Mouse (Mus musculus) midbrain, embryonic 16.5 days (tissue): ENCODE results near the gene Triobp. TPM values are rescaled to one million over a fixed set of nuclear protein-coding genes. Genes with fewer than 3 reads are reported as not detected.

Source experiments
- ATAC-seq: fragments of 200-750 bp; cut with Nextera tagmentation; 2 replicates; pipeline ENCODE4 v1.8.0; 2017; ENCODE audit warnings: moderate TSS enrichment
- H3K27ac ChIP-seq: fragments of 300-500 bp; sonication (generic); 2 replicates; pipeline ENCODE4 v1.5.1; 2014; ENCODE audit warnings: mild to moderate bottlenecking, low read length, mixed read lengths
- H3K27me3 ChIP-seq: fragments of 300-500 bp; sonication (generic); 2 replicates; pipeline ENCODE4 v1.6.1; 2014; ENCODE audit warnings: low read depth, low read length, mixed read lengths; ENCODE audit not compliant: control insufficient read depth, insufficient read depth
- H3K36me3 ChIP-seq: fragments of 300-500 bp; sonication (generic); 2 replicates; pipeline ENCODE4 v1.6.1; 2014; ENCODE audit warnings: mild to moderate bottlenecking, low read length, moderate library complexity, mixed read lengths; ENCODE audit not compliant: control insufficient read depth, insufficient read depth
- H3K4me1 ChIP-seq: fragments of 300-500 bp; sonication (generic); 2 replicates; pipeline ENCODE4 v1.6.1; 2014; ENCODE audit warnings: mild to moderate bottlenecking, low read length, mixed read lengths; ENCODE audit not compliant: control insufficient read depth, insufficient read depth
- H3K4me2 ChIP-seq: fragments of 300-500 bp; sonication (generic); 2 replicates; pipeline ENCODE4 v1.6.1; 2014; ENCODE audit warnings: mild to moderate bottlenecking, low read length, mixed read lengths
- H3K4me3 ChIP-seq: fragments of 300-500 bp; sonication (generic); 2 replicates; pipeline ENCODE4 v1.5.1; 2014; ENCODE audit warnings: low read depth, mild to moderate bottlenecking, low read length, moderate library complexity, mixed read lengths
- H3K9ac ChIP-seq: fragments of 300-500 bp; sonication (generic); 2 replicates; pipeline ENCODE4 v1.6.1; 2014; ENCODE audit warnings: low read depth, low read length, mixed read lengths
- H3K9me3 ChIP-seq: fragments of 300-500 bp; sonication (generic); replicated peaks from 2 replicates; pipeline ENCODE4 v1.6.1; 2014; ENCODE audit warnings: mild to moderate bottlenecking, low read length, mixed read lengths; ENCODE audit not compliant: control insufficient read depth, poor library complexity, severe bottlenecking
- WGBS: fragments of 180-500 bp; shearing (Covaris S2); extraction: QIAGEN DNeasy Blood & Tissue Kit; methylation state at CpG from one replicate; pipeline ENCODE4 v1.1.7; 2014; 5-methylcytosine and 5-hydroxymethylcytosine counted together
- polyA plus RNA-seq: library from polyadenylated mRNA; unstranded; fragments of >200 nt; fragmentation: Nextera tagmentation; extraction: Ambion mirVana; gene quantifications from 2 replicates; pipeline ENCODE4 v1.2.1, GENCODE M21; 2015

Triobp gene
- polyA plus RNA-seq, 1 experiment from 2014 or later = 40.9 TPM

GRCm38 (mm10) chr15:79025687-79026308, 78.3 kb downstream of the Triobp start:
- no peaks in the 10 kb centered on the region for H3K9me3 ChIP-seq
- no peak overlapping the region for H3K4me3 ChIP-seq
- H3K4me1 ChIP-seq = peaks cover 28% of the 10 kb centered on the region
- H3K9ac ChIP-seq = peak overlapping the region; percentile 32
- H3K27ac ChIP-seq = no peak overlapping the region
- no peaks in the 10 kb centered on the region for H3K36me3 ChIP-seq
- 13% methylated on average over 15 of the region's 18 CpGs for WGBS
- H3K4me2 ChIP-seq = peak overlapping the region; percentile 38
- H3K27me3 ChIP-seq = no peaks in the 10 kb centered on the region
- no peak for ATAC-seq

- 45% methylated on average over 14 of the region's 14 CpGs for WGBS
- Histone ChIP-seq H3K4me1 (peaks cover 35% of the 10 kb centered on the region), H3K4me2 (peak overlapping the region; percentile 99), H3K4me3 (no peak overlapping the region), H3K27ac (no peak overlapping the region), H3K9ac (peak overlapping the region; percentile 97; the same call in 1 of the 2 replicates), H3K36me3 (no peaks in the 10 kb centered on the region), H3K27me3 (no peaks in the 10 kb centered on the region), H3K9me3 (no peaks in the 10 kb centered on the region)
- ATAC-seq = no peak
Measured at GRCm38 (mm10) chr15:79026511-79027290, 79.2 kb downstream of the Triobp start.

DNA sequence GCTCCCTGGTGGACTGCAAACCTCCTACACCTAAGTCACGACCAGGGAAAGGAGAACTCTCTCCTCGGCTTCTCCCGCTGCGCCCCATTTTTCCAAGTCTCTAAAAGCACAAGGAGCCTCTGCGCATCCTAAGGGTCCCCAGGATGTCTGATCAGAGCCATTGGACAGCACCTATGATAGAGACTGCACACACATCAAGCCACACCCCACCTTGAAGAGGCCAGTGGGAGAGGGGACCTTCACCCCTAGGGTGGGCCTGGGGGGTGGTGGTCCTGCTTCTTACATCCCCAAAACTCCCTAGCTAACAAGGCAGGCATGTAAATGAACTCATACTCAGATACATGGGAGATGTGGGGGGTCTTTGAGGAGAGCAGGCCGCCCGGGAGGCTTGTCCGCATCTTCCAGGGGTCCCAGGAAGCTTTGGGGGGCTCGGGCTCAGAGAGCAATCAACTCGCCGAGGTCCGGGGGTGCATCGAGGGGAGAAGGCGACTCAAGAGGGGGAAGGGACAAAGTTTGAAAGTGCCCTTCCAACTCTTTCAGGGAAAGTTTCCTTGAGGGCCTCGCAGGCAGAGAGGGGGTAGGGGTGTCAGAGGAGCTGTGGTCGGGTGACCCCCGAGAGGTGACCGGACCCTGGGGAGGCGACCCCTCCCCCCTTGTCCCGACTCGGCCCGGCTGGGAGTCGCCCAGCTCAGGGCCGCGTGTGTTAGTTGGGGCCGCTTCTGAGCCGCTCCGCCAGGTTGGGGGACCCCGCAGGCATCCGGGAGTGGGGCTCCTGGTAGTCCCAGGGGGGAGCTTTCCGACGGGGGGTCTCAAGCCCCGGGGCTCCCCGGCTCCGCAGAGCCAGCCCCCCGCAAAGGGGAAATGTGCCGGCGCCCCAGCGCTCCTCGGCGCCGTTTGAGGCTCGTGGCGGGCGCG, 80.0 kb downstream of the Triobp start:
- no peaks in the 10 kb centered on the region for H3K27me3 ChIP-seq
- H3K4me1 ChIP-seq = peaks cover 38% of the 10 kb centered on the region
- ATAC-seq = 0 out of 2 replicates have a peak, but pooled peaks have one; percentile 22
- peak overlapping the region; percentile 99 for H3K4me2 ChIP-seq
- 10% methylated on average over 25 of the region's 46 CpGs for WGBS
- peak overlapping the region; percentile 71 for H3K4me3 ChIP-seq
- H3K36me3 ChIP-seq = no peaks in the 10 kb centered on the region
- no peaks in the 10 kb centered on the region for H3K9me3 ChIP-seq
- peak overlapping the region; percentile 97 for H3K9ac ChIP-seq
- peak overlapping the region; percentile 93 for H3K27ac ChIP-seq

DNA sequence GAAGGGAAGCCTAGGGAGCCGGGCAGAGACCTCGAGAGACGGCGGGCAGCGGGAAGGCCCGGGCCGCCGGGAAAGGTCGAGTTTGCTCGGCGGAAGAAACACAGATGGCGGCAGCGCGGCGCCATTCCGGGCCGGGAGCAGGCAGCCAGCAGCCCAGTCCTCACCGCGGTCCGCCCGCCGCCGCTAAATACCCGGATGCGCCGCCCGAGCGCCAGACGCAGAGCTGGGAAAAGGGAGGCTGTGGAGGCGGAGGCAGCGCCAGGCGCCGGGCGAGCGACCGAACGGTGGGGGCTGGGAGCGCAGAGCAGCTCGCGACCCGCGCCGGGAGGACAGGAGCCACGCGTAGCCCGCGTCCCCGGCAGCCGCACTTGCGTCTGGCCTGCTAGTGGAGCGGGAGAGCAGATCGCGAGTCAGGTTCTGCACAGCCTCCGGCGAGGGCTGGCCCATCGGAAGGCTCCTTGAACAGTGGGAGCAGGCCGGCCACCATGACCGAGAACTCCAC, 80.8 kb downstream of the Triobp start, which contains the start of gene H1f0:
H1f0 (plus strand) TSS at position 214 of the 502 bp plus-strand sequence.
- under 1% methylated on average over 46 of the region's 58 CpGs for WGBS
- Histone ChIP-seq H3K27me3 (no peaks in the 10 kb centered on the region), H3K4me3 (peak within 1 kb of the TSS; percentile 71), H3K9me3 (no peaks in the 10 kb centered on the region), H3K9ac (peak within 1 kb of the TSS; percentile 97), H3K4me2 (peak within 1 kb of the TSS; percentile 99), H3K27ac (peak within 1 kb of the TSS; percentile 93), H3K4me1 (peaks cover 38% of the 10 kb centered on the region), H3K36me3 (no peaks in the 10 kb centered on the region)
- peak; percentile 87 for ATAC-seq

DNA sequence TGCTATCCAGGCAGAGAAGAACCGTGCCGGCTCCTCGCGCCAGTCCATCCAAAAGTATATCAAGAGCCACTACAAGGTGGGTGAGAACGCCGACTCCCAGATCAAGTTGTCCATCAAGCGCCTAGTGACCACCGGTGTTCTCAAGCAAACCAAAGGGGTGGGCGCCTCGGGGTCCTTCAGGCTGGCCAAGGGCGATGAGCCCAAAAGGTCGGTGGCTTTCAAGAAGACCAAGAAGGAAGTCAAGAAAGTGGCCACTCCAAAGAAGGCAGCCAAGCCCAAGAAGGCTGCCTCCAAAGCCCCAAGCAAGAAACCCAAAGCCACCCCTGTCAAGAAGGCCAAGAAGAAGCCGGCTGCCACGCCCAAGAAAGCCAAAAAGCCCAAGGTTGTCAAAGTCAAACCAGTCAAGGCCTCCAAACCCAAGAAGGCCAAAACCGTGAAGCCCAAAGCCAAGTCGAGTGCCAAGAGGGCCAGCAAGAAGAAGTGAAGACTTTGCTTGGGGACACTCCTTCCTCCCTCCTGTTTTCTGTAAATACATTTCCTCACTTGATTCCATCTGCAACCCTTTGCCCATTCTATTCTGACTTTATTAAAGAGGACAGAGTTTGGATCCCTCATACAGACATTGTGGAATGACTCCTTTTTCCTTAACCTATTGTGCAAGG, 81.4 kb downstream of the Triobp start:
- peak overlapping the region; percentile 71 for H3K4me3 ChIP-seq
- H3K27ac ChIP-seq = peak overlapping the region; percentile 93
- no peaks in the 10 kb centered on the region for H3K36me3 ChIP-seq
- H3K9me3 ChIP-seq = no peaks in the 10 kb centered on the region
- no peaks in the 10 kb centered on the region for H3K27me3 ChIP-seq
- peak overlapping the region; percentile 97 for H3K9ac ChIP-seq
- no peak for ATAC-seq
- 26% methylated on average over 16 of the region's 16 CpGs for WGBS
- peak overlapping the region; percentile 99 for H3K4me2 ChIP-seq
- H3K4me1 ChIP-seq = peaks cover 38% of the 10 kb centered on the region

DNA sequence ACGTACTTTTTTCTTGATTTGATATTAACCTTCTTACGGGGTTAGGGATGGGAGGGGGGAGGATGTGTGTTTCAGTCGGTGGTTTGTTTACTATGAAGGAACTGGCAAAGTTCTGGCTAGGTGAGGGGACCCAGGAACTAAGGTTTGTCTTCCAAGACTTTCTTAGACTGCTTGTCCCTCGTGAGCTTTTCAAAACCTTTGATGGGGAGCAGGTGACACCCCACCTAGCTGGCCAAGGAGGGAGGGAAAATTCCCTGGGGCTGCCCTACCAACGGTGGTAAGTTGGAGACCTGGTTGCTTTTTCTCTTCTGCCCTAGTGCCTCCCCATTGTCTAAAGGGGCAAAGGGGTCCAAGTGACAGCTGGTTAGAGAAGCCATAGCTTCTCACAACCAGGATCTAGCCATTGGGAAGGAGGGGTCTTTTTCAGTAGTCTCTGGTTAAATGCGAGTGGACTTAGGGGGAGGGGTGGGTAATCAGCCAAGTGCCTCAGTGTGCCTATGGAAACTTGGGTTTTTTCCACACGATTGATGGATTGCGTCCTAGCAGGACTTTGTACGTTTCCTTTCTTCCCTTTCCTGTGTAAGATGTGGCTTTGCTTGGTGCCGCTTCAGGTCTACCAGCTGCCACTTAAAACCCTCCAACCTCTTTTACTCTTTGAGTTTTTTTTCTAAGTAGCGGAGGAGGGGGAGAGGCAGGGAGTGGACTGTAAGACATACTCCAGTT, 82.2 kb downstream of the Triobp start:
- Histone ChIP-seq H3K36me3 (no peaks in the 10 kb centered on the region), H3K4me1 (peaks cover 38% of the 10 kb centered on the region), H3K27me3 (no peaks in the 10 kb centered on the region), H3K9ac (peak overlapping the region; percentile 43), H3K4me3 (peak overlapping the region; percentile 71), H3K4me2 (peak overlapping the region; percentile 99), H3K9me3 (no peaks in the 10 kb centered on the region), H3K27ac (peak overlapping the region; percentile 26; the same call in 1 of the 2 replicates)
- ATAC-seq = no peak
- WGBS = 6% methylated on average over 11 of the region's 11 CpGs

DNA sequence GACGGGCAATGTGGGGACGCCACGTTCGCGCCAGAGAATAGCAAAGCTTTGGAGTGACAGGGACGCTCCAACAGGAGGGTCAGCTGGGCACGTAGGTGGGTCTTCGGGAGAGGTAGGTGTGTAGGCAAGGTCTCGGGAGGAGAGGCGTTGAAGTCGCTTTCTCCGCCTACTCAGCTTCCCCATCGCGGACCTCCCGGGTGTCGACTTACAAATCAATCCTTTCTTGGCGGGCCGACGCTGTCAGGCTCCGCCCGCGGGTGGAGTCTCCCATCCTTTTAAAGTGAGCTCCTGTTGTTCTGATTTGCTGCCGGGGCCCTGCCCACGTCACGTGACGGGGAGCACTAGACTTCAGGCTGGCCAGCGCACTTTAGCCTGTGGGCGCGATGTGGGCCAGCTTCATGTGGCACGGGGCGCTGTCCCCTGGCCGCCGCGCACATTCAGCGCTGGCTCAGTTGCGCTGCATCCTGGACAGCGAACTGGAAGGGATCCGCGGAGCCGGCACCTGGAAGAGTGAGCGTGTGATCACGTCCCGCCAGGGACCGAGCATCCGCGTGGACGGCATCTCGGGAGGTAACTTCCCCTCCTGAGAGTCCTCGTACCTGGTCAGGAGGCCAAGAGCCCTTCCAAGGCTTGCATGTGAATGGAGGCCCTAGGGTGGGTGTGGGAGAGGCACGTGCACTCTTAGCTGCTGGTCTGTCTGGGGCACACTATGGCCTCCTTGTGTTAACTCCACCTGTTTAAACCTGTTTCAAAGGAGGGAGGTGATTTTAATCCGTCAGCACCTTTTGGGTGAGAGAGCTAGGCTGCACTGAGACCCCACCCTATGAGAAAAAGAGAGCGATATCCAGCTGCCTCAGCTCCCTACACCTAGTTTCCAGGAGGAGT, 83.3 kb downstream of the Triobp start:
- Histone ChIP-seq H3K36me3 (no peaks in the 10 kb centered on the region), H3K9me3 (no peaks in the 10 kb centered on the region), H3K9ac (peak overlapping the region; percentile 56), H3K27me3 (no peaks in the 10 kb centered on the region), H3K4me3 (peak overlapping the region; percentile 71), H3K4me1 (peaks cover 35% of the 10 kb centered on the region), H3K27ac (peak overlapping the region; percentile 33), H3K4me2 (peak overlapping the region; percentile 99)
- under 1% methylated on average over 52 of the region's 52 CpGs for WGBS
- peak; percentile 74 for ATAC-seq
